Mouse (Mus musculus) C2C12 (cell line): ENCODE results near the gene Asmt. TPM values are rescaled to one million over a fixed set of nuclear protein-coding genes. Genes with fewer than 3 reads are reported as not detected.

Experiments used
- H3K27me3 ChIP-seq: one replicate; pipeline ENCODE4 v1.6.1; 2011; ENCODE audit not compliant: control insufficient read depth, insufficient read depth, insufficient read length
- H3K36me3 ChIP-seq: one replicate; pipeline ENCODE4 v1.6.1; 2011; ENCODE audit not compliant: control insufficient read depth, insufficient read depth
- H3K4me3 ChIP-seq: one replicate; pipeline ENCODE4 v1.5.1; 2011; ENCODE audit warnings: mild to moderate bottlenecking, control low read depth; ENCODE audit not compliant: poor library complexity, insufficient read depth, severe bottlenecking
- H3K79me2 ChIP-seq: one replicate; pipeline ENCODE4 v1.6.1; 2011; ENCODE audit not compliant: control insufficient read depth, insufficient read depth
- H3K79me3 ChIP-seq: one replicate; pipeline ENCODE4 v1.6.1; 2011; ENCODE audit warnings: low read depth, control low read depth
- H3ac ChIP-seq: one replicate; pipeline ENCODE3; 2011; ENCODE audit warnings: low read depth; ENCODE audit not compliant: control insufficient read depth, insufficient read length
- CEBPB ChIP-seq: IDR thresholded peaks from one replicate; pipeline ENCODE4 v1.6.1; 2011; ENCODE audit warnings: low read depth, mild to moderate bottlenecking, control low read depth, moderate library complexity
- CTCF ChIP-seq: IDR thresholded peaks from one replicate; pipeline ENCODE4 v1.5.1; 2011; ENCODE audit not compliant: control insufficient read depth, insufficient read depth, insufficient read length
- FOSL1 ChIP-seq: IDR thresholded peaks from one replicate; pipeline ENCODE4 v1.8.0; 2011; ENCODE audit warnings: mild to moderate bottlenecking, low read length; ENCODE audit not compliant: poor library complexity, insufficient read depth, severe bottlenecking
- MAX ChIP-seq: IDR thresholded peaks from one replicate; pipeline ENCODE4 v1.6.1; 2011; ENCODE audit warnings: mild to moderate bottlenecking, control low read depth
- MYOD1 ChIP-seq: IDR thresholded peaks from one replicate; pipeline ENCODE4 v1.6.1; 2011; ENCODE audit warnings: low read depth; ENCODE audit not compliant: control insufficient read depth, insufficient read length
- MYOG ChIP-seq: IDR thresholded peaks from one replicate; pipeline ENCODE4 v1.6.1; 2011; ENCODE audit not compliant: control insufficient read depth, insufficient read length; ENCODE audit errors: extremely low read depth
- USF1 ChIP-seq: IDR thresholded peaks from one replicate; pipeline ENCODE4 v1.6.1; 2011; ENCODE audit warnings: low read depth, mild to moderate bottlenecking, control low read depth, moderate library complexity
- long read RNA-seq, 2 experiments: library from polyadenylated mRNA; unstranded; transcript quantifications; one replicate each; pipeline ENCODE4 v2.0.0; 2019 to 2020
- polyA plus RNA-seq: library from polyadenylated mRNA; unstranded; fragments of >200 nt; fragmentation: generic; extraction: Trizol; gene quantifications from one replicate; pipeline ENCODE4 v1.2.1, GENCODE M21; 2012; ENCODE audit warnings: missing spikeins

The Asmt gene
- polyA plus RNA-seq: not detected
- long read RNA-seq, experiment 1: 0 reads
- long read RNA-seq, experiment 2: 0 reads

DNA sequence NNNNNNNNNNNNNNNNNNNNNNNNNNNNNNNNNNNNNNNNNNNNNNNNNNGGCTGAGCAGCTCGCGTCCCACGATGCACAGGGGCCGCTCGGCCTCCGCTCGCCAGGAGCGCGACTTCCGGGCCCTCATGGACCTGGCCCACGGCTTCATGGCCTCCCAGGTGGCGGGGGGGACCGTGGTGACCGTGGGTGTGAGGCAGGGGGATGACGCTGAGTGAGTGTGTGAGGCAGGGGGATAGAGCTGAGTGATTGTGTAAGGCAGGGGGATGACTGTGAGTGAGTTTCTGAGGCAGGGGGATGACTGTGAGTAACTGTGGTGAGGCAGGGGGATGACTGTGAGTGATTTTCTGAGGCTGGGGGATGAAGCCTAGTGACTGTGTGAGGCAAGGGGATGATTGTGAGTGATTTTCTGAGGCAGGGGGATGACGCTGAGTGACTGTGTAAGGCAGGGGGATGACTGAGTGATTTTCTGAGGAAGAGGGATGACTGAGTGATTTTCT, at the start of gene Asmt:
TSS of gene Asmt (plus strand) at position 51 of the 499 bp plus-strand sequence.
- TF ChIP-seq USF1: no peak
- TF ChIP-seq MYOG: no peak
- no peak within 1 kb of the TSS for H3K4me3 ChIP-seq
- H3K27me3 ChIP-seq: no peaks in the 10 kb centered on the region
- H3K36me3 ChIP-seq: no peaks in the 10 kb centered on the region
- H3ac ChIP-seq: no peak within 1 kb of the TSS
- H3K79me2 ChIP-seq: no peaks in the 10 kb centered on the region
- no peaks in the 10 kb centered on the region for H3K79me3 ChIP-seq

DNA sequence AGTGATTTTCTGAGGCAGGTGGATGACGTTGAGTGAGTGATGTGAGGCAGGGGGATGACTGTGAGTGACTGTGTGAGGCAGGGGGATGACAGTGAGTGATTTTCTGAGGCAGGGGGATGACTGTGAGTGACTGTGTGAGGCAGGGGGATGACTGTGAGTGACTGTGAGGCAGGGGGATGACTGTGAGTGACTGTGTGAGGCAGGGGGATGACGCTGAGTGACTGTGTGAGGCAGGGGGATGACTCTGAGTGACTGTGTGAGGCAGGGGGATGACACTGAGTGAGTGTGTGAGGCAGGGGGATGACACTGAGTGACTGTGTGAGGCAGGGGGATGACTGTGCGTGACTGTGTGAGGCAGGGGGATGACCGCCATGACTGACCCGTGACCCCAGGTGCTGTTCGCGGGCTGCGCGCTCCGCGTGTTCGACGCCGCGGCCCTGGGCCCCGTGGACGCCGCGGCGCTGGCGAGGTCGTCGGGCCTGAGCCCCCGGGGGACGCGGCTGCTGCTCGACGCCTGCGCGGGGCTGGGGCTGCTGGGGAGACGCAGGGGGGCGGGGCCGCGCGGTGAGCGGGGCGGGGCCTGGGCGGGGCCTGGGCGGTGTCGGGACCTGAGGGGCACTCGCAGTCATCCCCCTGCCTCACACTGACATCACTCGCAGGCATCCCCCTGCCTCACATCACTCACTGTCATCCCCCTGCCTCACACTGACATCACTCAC, 948 bp downstream of the Asmt start:
- Histone ChIP-seq H3K79me3 (no peaks in the 10 kb centered on the region), H3K79me2 (no peaks in the 10 kb centered on the region), H3ac (no peak overlapping the region), H3K27me3 (no peaks in the 10 kb centered on the region), H3K36me3 (no peaks in the 10 kb centered on the region), H3K4me3 (no peak overlapping the region)
- TF ChIP-seq USF1: no peak
- no peak for TF ChIP-seq FOSL1
- TF ChIP-seq MYOG: no peak
- TF ChIP-seq CEBPB: no peak
- TF ChIP-seq MYOD1: no peak
- TF ChIP-seq MAX: no peak
- no peak for TF ChIP-seq CTCF

DNA sequence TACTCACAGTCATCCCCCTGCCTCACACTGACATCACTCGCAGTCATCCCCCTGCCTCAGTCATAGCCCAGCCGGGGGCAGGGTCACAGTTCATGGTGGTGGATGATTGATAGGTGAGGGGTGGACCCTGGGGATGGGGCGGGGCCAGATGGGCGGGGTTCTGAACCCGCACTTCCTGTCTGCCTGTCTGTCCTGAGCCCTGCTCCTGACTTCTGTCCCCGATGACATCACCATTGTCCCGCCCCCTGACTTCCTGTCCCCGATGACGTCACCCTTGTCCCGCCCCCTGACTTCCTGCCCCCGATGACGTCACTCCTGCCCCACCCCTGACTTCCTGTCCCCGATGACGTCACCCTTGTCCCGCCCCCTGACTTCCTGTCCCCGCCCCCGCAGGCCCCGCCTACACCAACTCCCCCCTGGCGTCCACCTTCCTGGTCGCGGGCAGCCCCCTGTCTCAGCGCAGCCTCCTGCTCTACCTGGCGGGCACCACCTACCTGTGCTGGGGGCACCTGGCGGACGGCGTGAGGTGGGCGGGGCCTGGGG, 1.9 kb downstream of the Asmt start:
- Histone ChIP-seq H3K79me3 (no peaks in the 10 kb centered on the region), H3K27me3 (no peaks in the 10 kb centered on the region), H3K4me3 (no peak overlapping the region), H3K36me3 (no peaks in the 10 kb centered on the region), H3ac (no peak overlapping the region), H3K79me2 (no peaks in the 10 kb centered on the region)
- TF ChIP-seq CEBPB (no peak), FOSL1 (no peak), MAX (no peak)

DNA sequence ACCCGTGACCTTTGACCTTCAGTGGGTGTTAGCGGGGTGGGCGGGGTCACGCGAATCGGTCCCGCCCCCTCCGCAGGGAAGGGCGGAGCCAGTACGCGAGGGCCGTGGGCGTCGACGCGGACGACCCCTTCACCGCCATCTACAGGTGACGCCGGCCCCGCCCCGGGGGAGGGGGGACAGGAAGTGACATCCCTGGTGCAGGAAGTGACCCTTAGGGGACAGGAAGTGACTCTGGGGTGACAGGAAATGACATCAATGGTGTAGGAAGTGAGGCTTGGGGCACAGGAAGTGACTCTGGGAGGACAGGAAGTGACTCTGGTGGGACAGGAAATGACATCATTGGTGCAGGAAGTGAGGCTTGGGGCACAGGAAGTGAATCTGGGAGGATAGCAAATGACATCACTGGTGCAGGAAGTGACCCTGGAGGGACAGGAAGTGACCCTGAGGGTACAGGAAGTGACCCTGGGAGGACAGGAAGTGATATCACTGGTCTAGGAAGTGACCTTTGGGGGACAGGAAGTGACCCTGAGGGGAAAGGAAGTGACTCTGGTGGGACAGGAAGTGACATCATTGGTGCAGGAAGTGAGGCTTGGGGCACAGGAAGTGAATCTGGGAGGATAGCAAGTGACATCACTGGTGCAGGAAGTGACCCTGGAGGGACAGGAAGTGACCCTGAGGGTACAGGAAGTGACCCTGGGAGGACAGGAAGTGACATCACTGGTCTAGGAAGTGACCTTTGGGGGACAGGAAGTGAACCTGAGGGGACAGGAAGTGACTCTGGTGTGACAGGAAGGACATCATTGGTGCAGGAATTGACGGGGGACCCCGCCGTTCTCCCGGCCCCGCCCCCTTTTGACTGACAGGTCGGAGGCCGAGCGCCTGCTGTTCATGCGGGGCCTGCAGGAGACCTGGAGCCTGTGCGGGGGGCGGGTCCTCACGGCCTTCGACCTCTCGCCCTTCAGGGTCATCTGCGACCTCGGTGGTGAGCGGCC, 2.7 kb downstream of the Asmt start:
- Histone ChIP-seq H3K27me3 (no peaks in the 10 kb centered on the region), H3K79me3 (no peaks in the 10 kb centered on the region), H3K36me3 (no peaks in the 10 kb centered on the region), H3K79me2 (no peaks in the 10 kb centered on the region), H3ac (no peak overlapping the region), H3K4me3 (no peak overlapping the region)
- TF ChIP-seq CEBPB (no peak), USF1 (no peak), MYOG (no peak), FOSL1 (no peak)

DNA sequence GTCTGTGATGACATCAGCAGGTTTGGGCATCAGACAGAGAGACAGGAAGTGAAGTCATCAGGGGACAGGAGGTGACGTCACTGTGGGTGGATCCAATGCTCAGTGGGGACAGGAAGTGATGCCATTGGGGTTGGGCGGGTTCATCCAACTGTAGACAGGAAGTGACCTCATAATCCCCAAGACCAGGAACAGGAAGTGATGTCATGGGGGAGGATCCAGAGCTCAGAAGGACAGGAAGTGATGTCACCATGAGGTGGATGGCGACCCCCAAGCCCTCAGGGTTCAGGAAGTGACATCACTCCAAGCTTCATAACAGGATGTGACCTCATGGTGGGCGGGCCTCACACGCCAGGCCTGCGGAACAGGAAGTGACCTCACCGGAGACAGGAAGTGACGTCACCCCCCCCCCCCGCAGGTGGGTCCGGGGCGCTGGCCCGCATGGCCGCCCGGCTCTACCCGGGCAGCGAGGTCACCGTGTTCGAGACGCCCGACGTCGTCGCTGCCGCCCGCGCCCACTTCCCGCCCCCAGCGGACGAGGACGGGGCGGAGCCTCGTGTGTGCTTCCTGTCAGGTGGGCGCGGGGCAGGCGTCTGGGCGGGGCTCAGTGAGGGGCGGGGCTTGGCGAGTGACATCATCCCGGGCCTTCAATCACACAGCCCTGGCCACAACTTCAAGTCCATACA, 3.6 kb downstream of the Asmt start:
- no peaks in the 10 kb centered on the region for H3K27me3 ChIP-seq
- H3K79me2 ChIP-seq: no peaks in the 10 kb centered on the region
- no peak overlapping the region for H3K4me3 ChIP-seq
- TF ChIP-seq MYOD1: no peak
- TF ChIP-seq CEBPB: no peak
- TF ChIP-seq CTCF: no peak
- TF ChIP-seq MAX: no peak
- TF ChIP-seq MYOG: no peak
- TF ChIP-seq USF1: no peak
- TF ChIP-seq FOSL1: no peak
- H3K79me3 ChIP-seq: no peaks in the 10 kb centered on the region
- no peak overlapping the region for H3ac ChIP-seq
- no peaks in the 10 kb centered on the region for H3K36me3 ChIP-seq
